Mouse (Mus musculus) urinary bladder, postnatal 4 days (tissue): Measurements from ENCODE around the gene Nfix.
"Not testable (repeated sequence)": the region's sequence is repeated elsewhere in the genome, so short reads cannot be mapped to it uniquely, and the experiment has no call there.

ENCODE experiments used
- DNase-seq, 2 experiments: peaks; one replicate each; pipeline ENCODE4 v3.0.0; 2021 to 2022; ENCODE audit warnings: low spot score in 2 of 2

The Nfix gene

DNA sequence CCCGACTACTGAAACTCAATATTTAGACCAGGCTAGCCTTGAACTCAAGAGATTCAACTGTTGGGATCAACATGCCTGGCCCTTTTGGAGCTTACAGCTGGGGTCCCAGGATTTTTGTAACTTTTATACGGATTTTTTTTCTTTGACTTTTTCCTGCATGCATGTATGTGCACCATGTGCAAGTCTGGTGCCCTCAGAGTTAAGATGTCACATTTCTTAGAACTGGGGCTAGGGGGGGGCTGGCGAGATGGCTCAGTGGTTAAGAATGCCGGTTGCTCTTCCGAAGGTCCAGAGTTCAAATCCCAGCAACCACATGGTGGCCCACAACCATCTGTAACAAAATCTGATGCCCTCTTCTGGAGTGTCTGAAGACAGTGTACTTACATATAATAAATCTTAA lies 99.6 kb downstream of the Nfix start:
- DNase-seq, result no peak

DNA sequence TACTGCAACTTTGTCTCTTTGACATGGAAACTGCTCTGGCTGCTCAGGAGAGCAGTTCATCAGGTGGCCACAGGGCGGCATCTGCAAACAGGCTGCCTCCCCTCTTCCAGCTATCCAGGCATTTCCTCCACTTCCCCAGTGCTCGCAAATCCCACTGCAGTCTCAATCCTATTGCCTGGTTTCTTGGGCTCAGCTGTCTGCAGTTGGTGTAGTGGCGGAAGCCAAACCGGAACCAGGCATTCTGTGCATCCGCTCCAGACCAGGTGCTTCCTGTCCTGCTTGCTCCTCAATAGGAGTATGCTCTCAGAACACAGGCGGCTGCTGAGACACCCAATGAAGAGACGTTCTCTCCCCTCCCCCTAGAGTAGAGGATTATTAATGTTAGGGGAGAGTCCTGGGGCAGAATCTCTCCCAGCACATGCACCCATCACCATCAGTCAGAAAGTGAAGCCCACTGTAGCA lies 100.3 kb downstream of the Nfix start:
- peak in 1 of 2 experiments; percentile 67 for DNase-seq

DNA sequence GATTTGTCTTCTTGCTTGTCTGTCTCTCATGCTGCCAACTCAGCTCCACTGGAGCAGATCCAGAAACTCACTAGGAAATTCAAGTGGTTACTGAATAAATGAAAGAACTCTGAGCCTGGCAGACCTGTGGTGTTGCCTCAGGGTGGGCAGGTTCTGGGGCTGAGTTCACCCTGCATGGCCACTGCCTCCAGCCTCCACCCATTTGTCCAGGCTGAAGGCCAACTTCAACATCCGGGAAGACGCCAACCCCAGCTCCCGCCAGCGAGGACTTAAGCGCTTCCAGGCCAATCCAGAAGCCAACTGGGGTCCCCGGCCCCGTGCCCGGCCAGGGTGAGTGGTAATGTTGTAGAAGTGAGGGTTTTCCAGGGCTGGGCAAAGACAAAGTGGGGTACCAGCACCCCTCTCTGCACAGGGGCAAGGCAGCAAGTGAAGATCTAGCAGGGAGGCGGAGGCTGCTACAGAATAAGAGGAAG lies 101.2 kb downstream of the Nfix start:
- DNase-seq, result no peak

DNA sequence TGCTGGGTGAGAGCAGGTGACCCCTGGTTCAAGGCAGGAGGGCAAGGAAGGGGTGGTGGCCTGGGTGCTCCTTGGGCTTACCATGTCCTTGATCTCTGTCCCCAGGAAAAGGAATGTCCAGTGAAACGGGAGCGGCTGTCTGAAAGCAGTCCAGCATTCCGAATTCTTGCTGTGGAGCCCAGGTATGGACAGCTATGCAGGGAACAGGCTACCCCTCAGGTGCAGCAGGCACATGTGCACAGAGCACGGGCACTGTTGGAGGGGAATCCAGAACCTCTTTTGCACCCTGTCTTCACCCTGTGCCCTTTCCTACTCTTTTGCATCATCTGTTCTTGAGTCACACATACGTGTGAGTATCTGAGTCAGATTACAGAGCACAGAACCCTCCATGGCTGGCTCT lies 101.9 kb downstream of the Nfix start:
- DNase-seq, result no peak

DNA sequence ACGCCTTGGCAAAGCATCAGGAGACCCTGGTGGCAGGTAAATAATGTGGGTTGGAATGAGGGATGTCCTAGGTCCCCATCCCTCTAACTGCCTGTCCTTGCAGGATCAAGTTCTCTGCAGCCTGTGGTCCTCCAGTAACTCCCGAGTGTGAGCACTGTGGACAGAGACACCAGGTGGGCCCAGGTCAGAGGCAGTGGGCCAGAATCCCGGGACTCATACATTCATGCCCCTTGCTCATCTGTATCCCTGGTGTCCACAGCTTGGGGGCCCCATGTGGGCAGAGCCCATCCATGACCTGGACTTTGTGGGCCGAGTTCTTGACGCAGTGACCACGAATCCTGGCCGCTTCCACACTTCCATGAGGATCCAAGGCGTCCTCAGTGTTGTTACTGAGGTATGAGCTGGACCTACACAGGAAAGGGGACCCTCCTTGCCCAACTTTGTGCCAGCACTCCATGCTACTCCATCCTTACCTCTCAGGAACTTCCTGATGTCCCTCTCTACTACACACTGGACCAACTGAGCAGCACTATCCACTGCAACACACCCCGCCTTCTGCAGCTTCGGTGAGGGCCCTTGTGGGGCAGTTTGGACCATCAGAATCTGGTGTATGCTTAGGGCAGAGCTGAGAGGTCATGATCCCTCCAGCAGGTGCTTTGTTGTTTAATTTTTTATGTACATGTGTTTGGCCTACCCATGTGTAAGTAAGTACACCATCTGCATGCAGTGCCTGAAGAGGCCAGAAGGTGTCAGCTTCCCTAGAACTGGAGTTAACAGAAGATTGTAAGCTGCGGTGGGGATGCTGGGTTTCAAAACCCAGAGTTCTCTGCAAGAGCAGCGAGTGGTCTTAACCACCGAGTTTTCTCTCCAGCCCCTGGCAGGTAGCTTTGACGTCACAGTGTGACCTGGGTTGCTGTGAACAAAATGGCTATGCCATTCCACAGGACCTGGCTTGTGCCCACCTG lies 102.7 kb downstream of the Nfix start:
- DNase-seq, result no peak

DNA sequence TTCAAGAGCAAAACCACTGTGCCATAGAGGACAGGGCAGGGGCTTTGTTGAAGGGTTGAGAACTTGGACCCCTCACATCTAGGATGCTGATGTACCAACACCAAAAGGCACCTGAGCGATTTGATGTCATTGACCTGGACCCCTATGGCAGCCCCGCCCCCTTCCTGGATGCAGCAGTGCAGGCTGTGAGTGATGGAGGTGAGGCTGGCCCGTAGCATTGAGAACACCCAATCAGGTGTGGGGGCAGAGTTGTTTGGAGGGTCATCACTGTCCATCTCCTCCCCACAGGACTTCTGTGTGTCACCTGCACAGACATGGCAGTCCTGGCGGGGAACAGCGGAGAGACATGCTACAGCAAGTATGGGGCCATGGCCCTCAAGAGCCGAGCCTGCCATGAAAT lies 105.0 kb downstream of the Nfix start:
- no peak for DNase-seq

DNA sequence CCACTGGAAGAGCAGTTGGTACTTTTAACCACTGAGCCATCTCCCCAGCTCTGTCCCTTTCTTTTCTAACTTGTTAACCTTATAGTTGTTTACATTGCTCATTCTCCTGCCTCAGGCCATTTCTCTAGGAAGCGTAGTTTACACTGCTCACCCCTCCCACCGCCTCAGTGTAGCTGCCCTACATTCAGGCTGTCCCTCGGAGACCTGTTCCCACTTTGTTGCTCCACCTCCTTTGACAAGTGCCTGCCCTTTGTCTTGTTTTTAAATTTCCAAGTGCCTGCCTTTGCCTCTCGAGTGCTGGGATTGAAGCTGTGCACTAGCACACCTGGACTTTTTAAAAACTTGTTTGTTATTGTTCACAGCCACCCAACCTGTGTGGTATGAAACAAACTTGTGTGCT lies 106.8 kb downstream of the Nfix start:
- no peak for DNase-seq

DNA sequence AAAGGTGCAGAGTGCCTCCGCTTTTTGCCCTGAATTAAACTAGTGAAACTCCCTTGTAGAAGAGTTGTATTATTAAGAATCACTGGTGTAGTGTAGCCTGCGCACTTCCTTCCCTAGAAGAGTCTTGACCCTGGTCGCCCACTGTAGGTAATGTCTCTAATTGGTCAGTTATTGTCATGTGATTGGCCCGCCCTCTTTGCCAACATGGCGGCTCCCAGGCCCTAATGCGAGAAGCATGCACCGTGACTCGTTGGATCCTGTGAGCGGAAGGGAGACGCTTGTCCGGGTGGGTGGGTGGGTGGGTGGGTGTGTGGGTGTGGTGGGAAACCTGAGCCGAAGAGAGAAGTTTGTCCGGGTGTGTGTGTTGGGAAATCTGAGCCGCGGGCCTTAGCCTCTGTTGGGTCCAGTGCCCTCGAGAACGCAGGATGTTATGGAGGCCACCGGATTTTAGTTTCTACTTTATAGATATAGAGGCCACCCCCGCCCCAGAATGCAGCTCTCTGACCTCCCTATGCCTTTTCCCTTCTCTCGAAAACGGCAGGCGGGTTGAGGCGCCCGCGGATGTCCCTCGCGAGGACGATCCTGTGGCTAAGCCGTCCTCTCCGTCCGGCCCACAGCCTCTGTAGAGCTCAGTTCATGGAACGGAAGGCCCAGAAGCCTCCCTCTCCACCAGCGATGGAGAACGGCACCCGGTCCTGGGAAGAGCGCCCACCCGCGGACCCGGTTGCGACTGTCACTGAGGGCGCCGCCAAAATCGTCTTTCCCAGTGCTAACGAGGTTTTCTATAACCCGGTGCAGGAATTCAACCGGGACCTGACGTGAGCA lies 110.8 kb downstream of the Nfix start:
- peak; percentile 82 to 88 for DNase-seq

DNA sequence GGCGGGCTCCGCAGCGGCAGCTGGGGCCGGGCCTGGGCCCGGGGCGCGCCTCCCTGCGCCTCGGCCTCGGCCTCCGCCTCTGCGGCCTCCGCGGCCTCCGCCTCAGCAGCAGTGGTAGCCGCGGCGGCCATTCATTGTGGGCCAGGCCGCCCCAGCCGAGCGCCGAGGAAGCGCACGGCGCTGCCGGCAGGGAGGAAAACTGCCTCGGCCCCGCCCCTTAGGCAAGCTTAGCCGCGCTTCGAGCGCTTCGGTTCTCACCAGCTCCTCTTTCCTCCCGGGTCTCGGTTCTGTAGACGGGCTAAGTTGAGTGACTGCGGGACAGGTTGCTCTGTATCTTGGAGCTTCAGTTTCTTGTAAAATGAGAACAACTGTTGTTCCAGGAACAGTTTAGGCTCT lies 112.4 kb downstream of the Nfix start, which contains the start of gene Nacc1:
Gene Nacc1, minus strand, starts transcription at position 158 of the 396 bp plus-strand sequence.
- DNase-seq, result peak; percentile 82 to 90

DNA sequence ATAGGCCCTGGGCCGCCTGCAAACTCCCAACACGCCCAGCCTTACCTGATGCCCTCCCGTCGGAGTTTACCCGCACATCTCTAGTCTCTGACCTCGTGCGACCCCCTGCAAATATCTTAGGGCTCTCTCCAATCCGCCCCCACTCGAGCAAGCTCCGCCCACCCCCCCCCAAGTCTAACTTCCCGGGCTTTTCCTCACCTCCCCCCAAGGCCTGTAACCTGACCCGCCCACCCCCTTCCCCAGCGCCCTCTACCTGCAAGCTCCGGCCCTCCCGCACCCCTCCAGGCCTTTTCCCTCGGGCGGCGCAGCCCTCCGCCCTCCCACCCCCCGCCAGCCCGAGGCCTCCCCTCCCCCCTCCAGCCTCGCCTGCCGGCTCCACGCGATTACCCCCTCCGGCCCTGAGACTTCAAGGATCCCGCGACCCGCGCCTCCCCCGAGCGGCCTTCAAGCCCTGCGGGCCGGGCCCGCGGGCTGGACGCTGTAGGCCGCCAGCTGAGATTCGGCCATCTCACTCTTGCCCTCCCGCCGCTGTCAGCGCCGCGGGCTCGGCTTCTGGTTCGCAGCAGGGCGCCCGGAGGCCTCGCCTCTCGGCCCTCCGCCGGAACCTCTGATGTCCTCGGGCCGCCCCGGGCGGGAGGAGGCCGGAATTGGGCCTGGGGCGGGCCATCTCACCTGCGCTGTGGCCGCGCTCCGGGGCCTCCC lies 113.0 kb downstream of the Nfix start:
- DNase-seq, result no peak

DNA sequence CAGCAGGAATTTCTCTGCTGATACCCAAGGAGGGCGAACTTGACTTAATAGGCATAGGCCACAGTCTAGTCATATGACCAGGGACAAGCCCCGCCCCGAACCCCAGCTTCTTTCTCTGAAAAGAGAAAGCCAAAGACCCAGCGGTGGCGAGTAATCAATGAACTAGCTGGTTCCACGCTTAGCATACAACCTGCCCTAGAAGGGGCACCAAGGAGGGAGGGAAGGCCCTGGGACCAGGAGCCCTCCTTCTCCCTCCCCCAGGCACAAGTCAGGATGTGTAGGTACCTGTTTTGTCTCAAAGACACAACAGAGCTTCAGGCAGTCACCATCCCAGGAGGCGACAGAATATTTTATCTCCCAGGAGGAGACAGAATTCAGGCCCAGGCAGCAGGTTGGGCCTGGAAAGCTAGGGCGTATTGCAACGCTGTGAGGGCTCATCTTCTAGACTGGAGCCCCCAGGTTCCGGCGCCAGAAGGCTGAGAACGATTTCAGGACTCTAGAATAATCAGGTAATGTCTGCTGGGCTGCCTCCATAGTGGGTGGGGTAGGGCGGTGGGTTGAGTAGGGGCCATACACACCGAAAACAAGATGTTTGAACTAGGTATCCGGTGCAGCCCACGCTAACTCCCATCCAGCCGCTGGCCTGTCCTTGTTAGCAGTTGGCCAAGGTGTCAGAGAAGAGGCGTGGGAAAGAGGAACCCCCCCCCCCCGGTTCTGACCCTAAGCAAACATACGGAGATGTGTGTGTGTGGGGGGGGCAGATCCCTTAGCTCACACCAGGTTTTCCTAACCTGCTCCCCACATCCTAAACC lies 113.7 kb downstream of the Nfix start, which contains the start of gene Trmt1:
Gene Trmt1, plus strand, starts transcription at position 117 of the 812 bp plus-strand sequence.
- DNase-seq, result no peak

DNA sequence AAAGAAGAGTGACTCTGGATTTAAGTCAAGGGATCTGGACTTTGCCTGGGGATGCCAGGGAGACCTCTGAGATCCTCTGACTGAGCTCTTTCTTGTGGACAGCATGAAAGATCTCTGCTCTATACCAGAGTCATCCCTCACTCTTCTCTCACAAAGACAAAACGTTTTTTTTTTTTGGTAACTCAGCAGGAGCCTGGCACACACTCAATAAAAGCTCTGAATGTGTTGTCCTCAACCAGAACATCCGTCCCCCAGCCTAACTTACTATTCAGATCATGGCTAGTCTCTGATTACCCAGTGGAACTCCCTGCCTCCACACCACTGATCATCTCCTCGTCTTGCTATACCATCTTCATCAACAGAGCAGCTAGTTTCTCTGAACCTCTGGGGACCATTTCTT lies 115.6 kb downstream of the Nfix start:
- DNase-seq, result no peak

DNA sequence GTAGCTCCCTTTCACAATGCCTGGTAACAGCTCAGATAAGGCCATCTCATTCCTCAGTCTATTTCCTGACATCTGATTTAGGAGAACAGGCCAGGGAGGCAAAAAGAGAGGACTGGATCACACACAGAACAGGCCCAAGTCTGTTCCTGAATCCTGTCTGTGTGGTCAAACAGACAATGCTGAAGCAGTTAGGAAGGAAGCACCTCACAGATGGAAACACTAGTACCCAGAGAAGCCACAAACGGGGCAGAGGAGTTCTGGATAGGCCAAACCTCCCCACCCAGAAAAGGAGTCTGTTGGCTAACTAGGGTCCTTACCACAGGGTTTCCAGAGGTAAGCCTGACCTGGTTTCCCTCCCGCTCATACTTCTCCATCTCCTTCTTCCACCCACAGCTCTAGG lies 117.9 kb downstream of the Nfix start:
- DNase-seq, result no peak

DNA sequence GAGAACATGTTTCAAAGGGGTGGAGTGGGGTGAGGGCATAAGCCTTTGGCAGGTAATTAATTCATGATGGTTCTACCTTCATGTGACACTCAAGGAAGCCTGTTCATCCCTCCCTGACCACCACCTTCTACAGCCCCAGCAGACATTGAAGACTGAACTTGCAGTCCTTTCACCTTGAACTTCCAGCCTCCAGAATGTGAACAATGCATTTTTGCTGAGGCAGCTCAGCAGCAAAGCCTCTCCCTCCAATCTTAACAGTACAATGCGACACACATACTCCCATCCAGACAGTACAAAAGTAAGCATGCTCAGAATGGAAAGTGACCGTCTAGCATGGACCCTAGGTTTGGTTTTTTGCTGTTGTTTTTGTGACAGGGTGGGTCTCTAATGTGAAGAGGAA lies 118.7 kb downstream of the Nfix start:
- DNase-seq, result no peak

DNA sequence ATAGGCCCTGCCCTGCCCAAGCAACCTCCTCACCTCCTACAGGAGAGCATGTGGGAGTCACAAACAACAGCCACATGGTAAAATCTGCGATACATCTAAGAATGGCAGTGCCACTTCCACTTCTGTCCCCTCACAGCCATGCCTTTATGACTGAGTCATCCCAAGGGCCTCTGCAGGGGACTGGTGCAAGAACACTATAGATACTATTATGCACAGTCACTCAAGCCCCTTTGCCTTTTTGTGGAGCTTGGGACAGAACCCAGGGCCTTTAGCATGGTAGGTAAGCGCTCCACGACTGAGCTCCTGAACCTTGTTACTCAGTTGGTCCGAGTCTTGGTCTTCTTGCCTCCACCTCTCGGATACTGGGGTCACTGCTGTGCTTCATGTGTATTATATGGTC lies 122.8 kb downstream of the Nfix start:
- DNase-seq, result no peak

DNA sequence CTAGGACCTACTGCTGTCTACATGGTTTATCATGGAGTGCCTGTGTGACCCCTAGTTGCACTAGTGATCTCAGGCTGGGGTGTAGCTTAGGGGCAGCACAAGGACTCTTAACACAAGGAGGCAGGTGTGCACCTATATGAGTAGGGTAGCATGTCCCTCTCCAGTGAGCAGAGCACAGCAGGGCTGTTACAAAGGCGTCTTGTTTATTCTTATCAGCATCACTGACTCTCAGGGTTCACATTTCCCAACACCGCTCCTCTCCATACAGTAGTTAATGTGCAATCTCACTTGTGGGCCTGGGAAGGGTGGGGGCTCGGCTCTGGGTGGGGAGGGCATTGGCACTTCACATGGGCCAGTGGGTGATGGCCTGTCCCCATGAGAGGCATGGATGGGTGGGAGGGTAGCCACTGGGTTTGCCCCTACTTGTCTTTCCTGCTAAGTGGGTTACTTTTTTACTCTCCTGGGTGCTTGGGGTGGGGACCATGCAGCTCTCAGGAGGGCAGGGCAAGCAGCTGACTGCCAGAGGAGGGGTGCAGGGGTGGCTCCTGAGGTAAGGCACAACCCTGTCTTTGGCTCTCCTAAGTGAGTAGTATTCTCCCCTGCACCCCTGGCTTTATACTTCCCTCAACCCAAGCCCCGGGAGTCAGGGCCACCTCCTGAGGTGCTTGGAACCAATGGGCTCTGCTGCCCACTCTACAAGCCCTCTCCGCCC lies 129.7 kb downstream of the Nfix start:
- DNase-seq, result not testable (repeated sequence)

DNA sequence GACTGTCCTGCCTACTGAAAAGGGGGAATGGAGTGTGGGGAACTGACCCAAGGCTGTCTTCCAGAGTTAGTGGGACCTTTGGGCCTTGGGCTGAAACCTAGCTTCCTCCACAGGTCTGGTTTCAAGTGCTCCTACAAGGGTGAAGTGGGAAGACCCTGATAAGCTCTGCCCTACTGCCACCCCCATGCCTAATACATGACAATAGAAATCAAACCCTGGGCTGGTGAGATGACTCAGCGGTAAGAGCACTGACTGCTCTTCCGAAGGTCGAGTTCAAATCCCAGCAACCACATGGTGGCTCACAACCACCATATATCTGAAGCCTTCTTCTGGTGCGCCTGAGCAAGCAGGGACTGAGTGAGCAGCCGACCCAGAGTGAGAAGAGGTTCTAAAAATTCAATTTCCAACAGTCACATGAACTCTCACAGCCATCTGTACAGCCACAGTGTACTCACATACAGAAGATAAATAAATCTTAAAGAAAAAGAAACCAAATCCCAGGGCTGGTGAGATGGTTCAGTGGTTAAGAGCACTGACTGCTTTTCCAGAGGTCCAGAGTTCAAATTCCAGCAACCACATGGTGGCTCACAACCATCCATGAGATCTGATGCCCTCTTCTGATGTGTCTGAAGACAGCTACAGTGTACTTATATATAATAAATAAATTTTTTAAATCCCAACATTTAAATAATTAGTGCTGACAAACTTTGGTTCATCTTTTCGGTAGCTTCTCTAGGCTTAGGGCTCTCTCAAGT lies 131.2 kb downstream of the Nfix start:
- DNase-seq, result no peak

DNA sequence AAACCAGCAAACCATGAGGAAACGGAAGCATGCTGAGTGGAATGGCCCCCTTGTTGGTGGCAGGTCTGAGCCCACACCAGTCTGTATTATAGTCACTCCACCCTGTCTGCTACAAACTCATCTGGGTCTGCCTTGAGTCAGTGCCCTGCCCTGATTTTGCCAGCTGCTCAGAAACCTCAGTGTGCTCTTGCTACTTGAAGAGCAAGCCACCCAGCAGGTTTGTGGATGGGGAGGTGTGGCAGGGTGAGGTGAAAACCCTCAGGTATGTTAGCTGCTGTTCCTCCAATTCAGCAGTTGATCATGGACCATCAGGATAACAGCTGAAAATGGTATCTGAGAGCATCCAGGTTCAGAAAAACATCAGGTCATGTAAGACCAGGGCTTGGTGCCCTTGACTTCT lies 132.1 kb downstream of the Nfix start:
- no peak for DNase-seq

DNA sequence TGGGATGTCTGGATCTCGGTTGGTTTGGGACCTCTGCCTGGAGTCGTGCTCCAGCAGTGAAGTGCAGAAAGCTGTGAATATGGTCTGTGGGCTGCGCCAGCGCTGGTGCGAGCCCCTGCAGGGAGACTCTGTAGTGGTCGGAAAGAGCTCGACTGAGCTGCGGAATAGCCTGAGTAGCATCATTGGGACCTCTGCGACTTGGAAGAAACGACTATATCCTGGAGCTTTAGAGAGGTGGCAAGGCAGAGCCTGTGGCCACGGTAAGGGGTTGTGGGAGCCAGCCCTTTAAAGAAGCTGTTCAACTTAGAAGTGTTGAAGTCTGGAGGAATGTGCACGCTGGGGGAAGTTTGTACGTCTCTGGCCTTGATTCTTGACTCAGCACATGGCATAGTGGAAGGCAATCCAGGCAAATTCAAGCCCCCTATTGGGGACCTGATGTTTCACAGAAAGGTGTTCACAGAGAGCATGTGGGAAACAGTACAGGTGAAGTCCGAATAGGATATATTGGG lies 134.7 kb downstream of the Nfix start:
- DNase-seq, result no peak
